Mouse (Mus musculus) liver, embryonic 11.5 days (tissue): ENCODE results near the gene Sipa1l3. TPM values are rescaled to one million over a fixed set of nuclear protein-coding genes. Genes with fewer than 3 reads are reported as not detected.

Experiments used
- ATAC-seq: fragments of 200-750 bp; cut with Nextera tagmentation; replicated peaks from 2 replicates; pipeline ENCODE4 v1.8.0; 2017; ENCODE audit warnings: moderate number of reproducible peaks, mild to moderate bottlenecking, moderate TSS enrichment, moderate library complexity; ENCODE audit not compliant: low FRiP score
- DNase-seq: peaks from one replicate; pipeline ENCODE4 v3.0.0-alpha.2; 2017; ENCODE audit warnings: low spot score
- H3K27ac ChIP-seq: fragments of 300-500 bp; sonication (generic); 2 replicates; pipeline ENCODE4 v1.5.1; 2014; ENCODE audit warnings: mild to moderate bottlenecking, low read depth, low read length, control low read depth
- H3K27me3 ChIP-seq: fragments of 300-500 bp; sonication (generic); replicated peaks from 2 replicates; pipeline ENCODE4 v1.6.1; 2014; ENCODE audit warnings: low read length, mixed read lengths; ENCODE audit not compliant: control insufficient read depth, insufficient read depth
- H3K36me3 ChIP-seq: fragments of 300-500 bp; sonication (generic); 2 replicates; pipeline ENCODE4 v1.6.1; 2014; ENCODE audit warnings: mild to moderate bottlenecking, low read length, moderate library complexity, mixed read lengths; ENCODE audit not compliant: control insufficient read depth, insufficient read depth
- H3K4me1 ChIP-seq: fragments of 300-500 bp; sonication (generic); replicated peaks from 2 replicates; pipeline ENCODE4 v1.6.1; 2014; ENCODE audit warnings: low read length, mixed read lengths; ENCODE audit not compliant: control insufficient read depth, insufficient read depth
- H3K4me2 ChIP-seq: fragments of 300-500 bp; sonication (generic); 2 replicates; pipeline ENCODE4 v1.6.1; 2014; ENCODE audit warnings: mild to moderate bottlenecking, control low read depth, moderate library complexity
- H3K4me3 ChIP-seq: fragments of 300-500 bp; sonication (generic); 2 replicates; pipeline ENCODE4 v1.5.1; 2014; ENCODE audit warnings: low read depth, low read length, control low read depth
- H3K9ac ChIP-seq: fragments of 300-500 bp; sonication (generic); 2 replicates; pipeline ENCODE4 v1.6.1; 2014; ENCODE audit warnings: low read depth, low read length, control low read depth
- H3K9me3 ChIP-seq: fragments of 300-500 bp; sonication (generic); 2 replicates; pipeline ENCODE4 v1.6.1; 2016; ENCODE audit warnings: low read length, inconsistent platforms, mixed read lengths; ENCODE audit not compliant: control insufficient read depth
- WGBS: fragments of 180-500 bp; shearing (Covaris S2); extraction: QIAGEN DNeasy Blood & Tissue Kit; methylation state at CpG from one replicate; pipeline ENCODE4 v1.1.7; 2014; 5-methylcytosine and 5-hydroxymethylcytosine counted together
- polyA plus RNA-seq: library from polyadenylated mRNA; unstranded; fragments of >200 nt; fragmentation: Nextera tagmentation; extraction: Ambion mirVana; gene quantifications from 2 replicates; pipeline ENCODE4 v1.2.1, GENCODE M21; 2014

Sipa1l3 gene
- polyA plus RNA-seq, 1 experiment from 2014 or later = 10.1 TPM

DNA sequence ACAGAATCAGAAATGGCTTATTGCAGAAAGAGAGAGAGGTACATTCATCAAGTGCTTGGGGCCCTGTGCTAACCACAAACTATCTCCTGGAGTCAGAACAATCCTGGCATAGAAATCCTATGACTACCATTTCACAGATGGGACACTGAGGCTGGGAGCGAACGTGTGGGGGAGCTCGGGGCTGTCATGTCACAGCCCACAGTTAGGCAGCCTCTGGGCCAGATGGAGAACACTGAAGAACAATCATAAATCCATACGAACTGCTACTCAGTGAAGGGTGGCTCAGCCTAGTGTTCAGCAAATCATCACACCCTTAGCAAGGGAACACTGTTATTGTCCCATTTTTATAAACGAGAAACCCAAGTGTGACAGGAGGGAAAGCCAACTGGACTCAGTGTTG, 1.3 kb downstream of the Sipa1l3 start:
- WGBS = 70% methylated on average over 5 of the region's 5 CpGs
- ATAC-seq (no peak), DNase-seq (no peak)
- Histone ChIP-seq H3K9me3 (no peaks in the 10 kb centered on the region), H3K36me3 (no peaks in the 10 kb centered on the region), H3K27me3 (no peaks in the 10 kb centered on the region), H3K4me1 (peaks cover 33% of the 10 kb centered on the region), H3K4me3 (peak overlapping the region; percentile 92), H3K27ac (no peak overlapping the region), H3K4me2 (peak overlapping the region; percentile 97), H3K9ac (peak overlapping the region; percentile 85)

DNA sequence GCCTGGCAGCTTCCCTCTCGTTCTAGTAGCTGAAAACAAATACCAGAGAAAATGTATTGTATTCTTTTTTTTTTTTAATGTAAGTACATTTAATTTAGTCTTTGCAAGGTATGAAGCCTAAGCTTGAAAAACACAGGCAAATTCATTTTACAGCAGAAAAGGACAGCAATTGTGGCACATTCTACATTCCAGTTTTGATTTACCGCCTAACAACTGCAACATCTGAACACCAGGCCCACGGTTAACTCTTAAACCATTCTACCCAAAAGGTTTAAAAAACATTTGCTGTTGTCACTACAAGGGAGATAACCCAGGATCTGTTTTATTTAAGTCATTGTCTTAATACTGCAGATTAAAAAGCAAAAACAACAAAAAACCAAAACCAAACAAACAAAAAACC, 2.8 kb downstream of the Sipa1l3 start:
- no peaks in the 10 kb centered on the region for H3K36me3 ChIP-seq
- H3K4me3 ChIP-seq = no peak overlapping the region
- ATAC-seq = no peak
- no peak overlapping the region for H3K4me2 ChIP-seq
- no peak for DNase-seq
- no peak overlapping the region for H3K27ac ChIP-seq
- H3K9me3 ChIP-seq = no peaks in the 10 kb centered on the region
- 89% methylated on average over 3 of the region's 3 CpGs for WGBS
- peaks cover 49% of the 10 kb centered on the region for H3K4me1 ChIP-seq
- no peaks in the 10 kb centered on the region for H3K27me3 ChIP-seq
- no peak overlapping the region for H3K9ac ChIP-seq

DNA sequence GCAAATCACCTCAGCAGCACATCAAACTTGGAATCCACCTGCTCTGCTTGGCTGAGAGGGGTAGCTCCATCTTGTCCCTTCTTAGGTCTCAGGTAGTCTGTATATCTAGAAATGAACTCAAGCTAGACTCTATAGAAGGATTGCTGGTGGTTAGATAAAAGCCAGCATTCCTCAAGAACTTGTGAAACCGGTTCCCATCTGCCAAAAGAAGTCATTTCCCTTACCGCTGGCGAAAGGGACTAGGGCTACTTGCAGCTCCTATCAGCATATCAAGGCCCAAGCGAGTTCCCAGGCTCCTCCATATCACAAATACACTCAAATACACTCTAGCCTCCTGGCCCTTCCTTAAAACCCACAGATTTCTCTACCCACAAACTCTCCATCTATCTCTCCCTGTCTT, 5.7 kb downstream of the Sipa1l3 start:
- no peak for DNase-seq
- no peaks in the 10 kb centered on the region for H3K36me3 ChIP-seq
- WGBS = 29% methylated on average over 4 of the region's 4 CpGs
- H3K27me3 ChIP-seq = no peaks in the 10 kb centered on the region
- H3K4me3 ChIP-seq = no peak overlapping the region
- H3K9ac ChIP-seq = no peak overlapping the region
- no peaks in the 10 kb centered on the region for H3K9me3 ChIP-seq
- no peak overlapping the region for H3K4me2 ChIP-seq
- ATAC-seq = no peak
- peaks cover 64% of the 10 kb centered on the region for H3K4me1 ChIP-seq
- no peak overlapping the region; the same call in 1 of the 2 replicates for H3K27ac ChIP-seq

DNA sequence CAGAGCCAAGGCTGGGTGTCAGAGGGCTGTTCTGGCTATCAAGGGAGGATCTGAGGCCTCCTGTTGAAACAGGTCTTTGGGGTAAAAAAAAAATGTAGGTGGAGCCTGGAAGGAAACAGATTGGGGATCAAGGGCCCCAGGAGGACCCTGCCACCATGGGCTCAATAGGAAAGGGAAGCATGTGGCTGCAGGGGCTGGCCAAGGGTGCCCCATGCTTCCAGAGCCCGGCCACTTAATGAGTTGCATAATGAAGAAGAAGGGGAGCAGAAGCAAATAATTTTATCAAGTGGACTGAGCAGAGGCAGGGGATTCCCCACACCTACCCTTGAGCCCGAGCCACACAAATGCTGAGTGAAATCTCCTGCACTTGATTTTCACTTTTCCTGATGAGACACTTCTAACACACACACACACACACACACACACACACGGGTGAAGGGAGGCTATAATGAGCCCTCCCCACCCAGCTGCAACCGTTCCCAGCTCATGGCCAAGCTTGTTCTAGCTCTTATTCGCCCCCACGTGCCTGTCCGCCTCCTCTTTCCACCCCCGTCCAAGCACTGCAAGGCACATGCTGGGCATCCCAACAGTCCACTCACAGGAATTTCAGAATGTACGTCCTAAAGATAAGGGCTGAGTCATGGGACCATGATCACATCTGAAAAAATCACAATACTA, 6.7 kb downstream of the Sipa1l3 start:
- peak overlapping the region; percentile 38 for H3K4me2 ChIP-seq
- peaks cover 56% of the 10 kb centered on the region for H3K4me1 ChIP-seq
- ATAC-seq (no peak), DNase-seq (no peak)
- no peak overlapping the region for H3K4me3 ChIP-seq
- no peak overlapping the region; the same call in 1 of the 2 replicates for H3K27ac ChIP-seq
- no peaks in the 10 kb centered on the region for H3K36me3 ChIP-seq
- WGBS = 34% methylated on average over 9 of the region's 9 CpGs
- H3K9ac ChIP-seq = peak overlapping the region; percentile 31; the same call in 1 of the 2 replicates
- no peaks in the 10 kb centered on the region for H3K9me3 ChIP-seq
- H3K27me3 ChIP-seq = no peaks in the 10 kb centered on the region

DNA sequence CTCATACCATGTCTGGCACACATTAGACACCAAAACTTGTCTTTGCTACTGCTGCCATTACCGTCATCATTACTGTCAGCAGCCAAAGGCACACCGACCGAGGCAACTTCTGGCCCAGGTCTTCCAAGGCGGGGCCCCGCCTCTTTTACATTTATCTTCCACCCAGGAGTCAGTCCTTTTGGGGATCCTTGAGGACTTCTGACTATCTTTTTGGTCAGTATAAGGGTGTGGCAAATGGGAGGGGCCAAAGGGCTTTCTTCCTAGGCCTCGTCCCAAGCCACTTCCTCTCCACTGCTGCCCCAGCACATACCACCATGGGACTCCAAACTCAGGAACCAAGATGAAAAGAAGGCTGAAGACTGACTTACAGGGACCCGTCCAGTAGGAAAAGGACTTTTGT, 9.9 kb downstream of the Sipa1l3 start:
- ATAC-seq (peak; percentile 56), DNase-seq (no peak)
- peak overlapping the region; percentile 22 for H3K4me2 ChIP-seq
- H3K4me3 ChIP-seq = no peak overlapping the region
- H3K27me3 ChIP-seq = no peaks in the 10 kb centered on the region
- H3K9ac ChIP-seq = no peak overlapping the region
- no peaks in the 10 kb centered on the region for H3K36me3 ChIP-seq
- H3K9me3 ChIP-seq = no peaks in the 10 kb centered on the region
- peaks cover 69% of the 10 kb centered on the region for H3K4me1 ChIP-seq
- WGBS = 40% methylated on average over 7 of the region's 7 CpGs
- peak overlapping the region; percentile 48; the same call in 1 of the 2 replicates for H3K27ac ChIP-seq

DNA sequence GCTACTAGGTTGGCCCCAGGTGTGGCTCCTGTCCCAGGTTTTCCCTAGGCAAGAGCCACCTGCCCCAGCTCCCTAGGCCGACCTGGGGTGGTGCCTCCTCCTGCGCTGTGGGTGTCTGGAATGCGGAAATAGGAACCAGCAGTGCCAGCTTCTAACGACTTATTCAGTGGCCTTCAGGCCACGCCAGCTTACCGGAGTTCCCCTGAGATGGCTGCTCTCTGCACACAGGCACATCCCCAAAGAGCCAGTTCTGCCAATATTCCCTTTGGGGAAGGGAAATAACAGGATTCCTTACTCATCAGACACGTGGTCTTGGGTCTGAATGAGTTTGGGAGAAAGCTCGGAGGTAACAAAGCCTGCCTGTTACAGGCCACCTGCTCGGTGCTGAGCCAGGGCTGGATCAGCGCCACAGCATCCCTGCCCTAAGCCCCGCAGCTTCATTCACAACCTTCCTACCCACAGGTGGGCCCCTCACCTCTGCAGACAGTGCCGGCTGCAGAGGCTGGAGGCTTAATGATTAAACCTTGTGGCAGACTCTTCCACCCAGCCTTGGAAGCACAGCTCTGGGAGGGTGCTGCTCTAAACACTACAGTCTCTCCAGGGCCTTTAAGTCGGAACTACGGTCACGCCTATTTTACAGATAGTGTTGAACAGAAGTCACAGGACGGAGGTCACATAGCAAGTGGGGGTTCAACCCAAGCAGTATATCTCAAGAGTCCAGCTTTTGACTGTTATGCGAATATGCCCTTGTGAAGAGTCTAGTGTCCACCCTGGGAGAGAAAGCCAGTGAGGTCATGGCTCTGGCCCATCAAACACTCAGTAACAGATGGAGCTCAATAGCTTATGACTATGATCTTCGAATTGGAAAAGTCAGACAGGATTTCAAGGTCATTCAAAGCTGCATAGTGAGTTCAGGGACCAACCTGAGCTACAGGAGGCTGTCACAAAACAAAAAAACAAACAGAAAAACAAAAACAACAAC, 12.8 kb downstream of the Sipa1l3 start:
- no peaks in the 10 kb centered on the region for H3K9me3 ChIP-seq
- H3K27ac ChIP-seq = peak overlapping the region; percentile 17
- peak; percentile 49 for ATAC-seq
- 0 out of 2 replicates have a peak overlapping the region, but pooled peaks have one; percentile 26 for H3K9ac ChIP-seq
- H3K27me3 ChIP-seq = no peaks in the 10 kb centered on the region
- WGBS = 40% methylated on average over 18 of the region's 18 CpGs
- H3K36me3 ChIP-seq = no peaks in the 10 kb centered on the region
- no peak overlapping the region for H3K4me3 ChIP-seq
- DNase-seq = peak; percentile 45
- H3K4me2 ChIP-seq = peak overlapping the region; percentile 39
- H3K4me1 ChIP-seq = peaks cover 41% of the 10 kb centered on the region

DNA sequence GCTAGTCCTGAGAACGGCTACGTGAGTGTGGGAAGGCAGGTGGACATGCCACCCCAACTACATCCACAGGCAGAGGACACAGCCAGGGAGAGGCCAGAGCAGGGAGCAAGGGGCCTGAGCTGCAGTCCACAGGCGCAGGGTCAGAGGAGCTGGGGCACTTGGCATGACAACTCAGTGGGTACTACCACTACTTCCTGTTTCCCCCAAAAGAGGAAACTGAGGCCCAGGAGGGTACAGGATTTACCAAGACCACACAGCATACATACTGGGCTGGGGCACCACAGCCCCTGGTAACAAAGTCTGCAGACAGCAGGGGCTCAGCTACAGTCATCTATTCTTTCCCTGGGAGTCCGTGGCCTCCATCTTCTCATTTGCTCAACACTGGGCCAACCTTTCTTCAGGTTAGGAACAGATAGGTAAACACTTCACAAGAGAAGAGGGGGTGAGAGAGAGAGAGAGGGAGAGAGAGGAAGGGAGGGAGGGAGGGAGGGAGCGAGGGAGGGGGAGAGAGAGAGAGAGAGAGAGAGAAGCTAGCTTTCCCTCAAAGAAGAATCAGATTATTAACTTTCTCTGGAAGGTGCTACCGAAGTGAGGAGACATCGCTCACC, 13.7 kb downstream of the Sipa1l3 start:
- Histone ChIP-seq H3K9me3 (no peaks in the 10 kb centered on the region), H3K4me1 (peaks cover 40% of the 10 kb centered on the region), H3K4me3 (no peak overlapping the region), H3K27ac (no peak overlapping the region), H3K36me3 (no peaks in the 10 kb centered on the region), H3K27me3 (no peaks in the 10 kb centered on the region), H3K4me2 (no peak overlapping the region), H3K9ac (no peak overlapping the region)
- ATAC-seq (no peak), DNase-seq (no peak)
- WGBS = 70% methylated on average over 7 of the region's 7 CpGs

DNA sequence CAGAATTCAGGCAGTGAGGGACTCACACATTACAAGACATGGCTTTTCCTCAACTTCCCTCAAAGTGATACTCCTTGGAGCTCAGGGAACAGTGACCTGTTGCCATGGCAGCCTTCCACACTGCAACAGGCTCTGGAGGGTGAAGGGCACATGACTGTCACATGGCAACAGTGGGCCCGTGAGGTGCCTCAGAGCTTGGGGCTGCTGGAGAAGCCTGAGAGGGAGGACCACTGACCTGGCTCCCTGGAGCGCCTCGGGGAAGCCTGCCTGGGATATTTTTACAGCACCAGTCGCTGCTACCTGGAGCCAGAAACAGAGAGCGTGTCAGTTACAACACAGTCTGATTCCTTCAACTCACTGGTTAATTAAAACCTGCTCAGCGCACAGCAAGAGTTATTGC, 14.8 kb downstream of the Sipa1l3 start:
- Histone ChIP-seq H3K4me2 (no peak overlapping the region), H3K9me3 (no peaks in the 10 kb centered on the region), H3K4me3 (no peak overlapping the region), H3K36me3 (no peaks in the 10 kb centered on the region), H3K27me3 (no peaks in the 10 kb centered on the region), H3K4me1 (peaks cover 32% of the 10 kb centered on the region), H3K27ac (no peak overlapping the region), H3K9ac (no peak overlapping the region)
- DNase-seq (no peak), ATAC-seq (no peak)
- 70% methylated on average over 6 of the region's 6 CpGs for WGBS
